Comparison of ENCODE assay signal across 27 mouse cellular contexts in the genomic region with DNA sequence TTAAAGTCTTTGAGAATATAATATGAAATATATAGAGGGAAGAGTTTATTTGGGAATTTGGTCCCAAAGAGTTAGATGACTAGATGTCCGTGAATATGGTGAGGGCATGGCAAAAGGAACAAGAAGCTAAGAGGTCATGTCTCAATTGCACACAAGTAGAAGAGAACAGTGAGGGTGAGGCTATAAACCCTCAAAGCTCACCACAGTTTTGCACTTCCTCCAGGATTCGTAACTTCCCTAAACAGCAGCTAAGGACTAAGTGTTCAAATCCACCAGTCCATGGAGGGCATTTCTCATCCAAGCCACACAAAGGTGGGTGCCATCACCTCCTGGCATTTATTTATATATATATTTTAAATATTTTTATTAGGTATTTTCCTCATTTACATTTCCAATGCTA. TPM values are rescaled to one million over a fixed set of nuclear protein-coding genes. Genes with fewer than 3 reads are reported as not detected.
A peak's percentile ranks its signal among the peaks of the same experiment; 100 is the strongest.
DNase-seq lines count a peak whose midpoint lies in the region; ATAC-seq lines count a peak whose summit lies in the region.
"Had no signal": no experiment of that assay in that cellular context is flagged by ENCODE, and none has a peak within 500 bp of the region (broad histone marks: within the 10 kb centered on the region; RNA-seq: fewer than 3 reads in every experiment).

No protein-coding gene starts in this region.

- H3K27me3 ChIP-seq in hindbrain, embryonic 13.5 days = no peaks in the 10 kb centered on the region
- H3K27me3 ChIP-seq: CH12.LX; heart, embryonic 13.5 days; hindbrain, embryonic 15.5 days; Patski had no signal

- H3K9ac ChIP-seq in hindbrain, embryonic 13.5 days = no peak overlapping the region
- H3K9ac ChIP-seq: forebrain, postnatal 0 days; heart, embryonic 13.5 days; hindbrain, embryonic 15.5 days had no signal

- H3K4me2 ChIP-seq in hindbrain, embryonic 13.5 days = no peak overlapping the region
- H3K4me2 ChIP-seq: heart, embryonic 13.5 days; hindbrain, embryonic 15.5 days had no signal

- H3K36me3 ChIP-seq in hindbrain, embryonic 13.5 days = peaks cover 37% of the 10 kb centered on the region

- H3K27ac ChIP-seq in hindbrain, embryonic 13.5 days = no peak overlapping the region
- H3K27ac ChIP-seq: forebrain, embryonic 10.5 days; gastrocnemius, adult 2 months; heart, embryonic 13.5 days; hindbrain, embryonic 15.5 days had no signal

- DNase-seq in heart, adult 11 months = peak; percentile 5
- no peak for DNase-seq in heart, adult 18-20 months
- peak; percentile 37 for DNase-seq in 416B (ENCODE audit: low read depth)
- no peak for DNase-seq in Muller cell, postnatal 12 days (ENCODE audit: inconsistent ontology term)
- no peak for DNase-seq in cerebellum, adult 11 months
- DNase-seq: adrenal gland, postnatal 10 days; adrenal gland, postnatal 36 days; B cell, adult 2 months; cerebellum, adult 2 months; cerebellum, adult 9-11 months; cerebellum, postnatal 25 days; forebrain, postnatal 0 days; gastrocnemius, adult 2 months; gastrocnemius, postnatal 14 days; heart, postnatal 14 days; heart, postnatal 4 days had no signal

- whole genome bisulfite sequencing in hindbrain, embryonic 13.5 days = 90% methylated on average over 2 of the region's 2 CpGs

- peak; percentile 44 for ATAC-seq in common myeloid progenitor, adult 5-6 weeks (replicated peaks; ENCODE audit: low read depth, poor library complexity, severe bottlenecking)
- peak; percentile 67 for ATAC-seq in megakaryocyte progenitor cell, adult 5-6 weeks (replicated peaks; ENCODE audit: poor library complexity)
- ATAC-seq in hindbrain, embryonic 13.5 days (ENCODE audit: low FRiP score) = no peak
- ATAC-seq: forebrain, embryonic 14.5 days; intestine, postnatal 0 days; Patski had no signal

- H3K4me1 ChIP-seq in hindbrain, embryonic 13.5 days (replicated peaks) = no peaks in the 10 kb centered on the region
- H3K4me1 ChIP-seq: hindbrain, embryonic 15.5 days had no signal

- H3K9me3 ChIP-seq in hindbrain, embryonic 13.5 days = no peaks in the 10 kb centered on the region
- H3K9me3 ChIP-seq: forebrain, embryonic 10.5 days; G1E; heart, embryonic 13.5 days; hindbrain, embryonic 15.5 days had no signal

- H3K4me3 ChIP-seq in hindbrain, embryonic 13.5 days = no peak overlapping the region
- H3K4me3 ChIP-seq: forebrain, embryonic 10.5 days; gastrocnemius, adult 2 months; heart, embryonic 13.5 days; hindbrain, embryonic 15.5 days had no signal

RNA-seq across cellular contexts. Expression of a gene that starts 32.1 kb away (rescaled TPM):
- 10 to 100 TPM; 25.7 to 28.3 TPM for total RNA-seq in heart, adult 18-20 months (2021)
- 76.9 and 81.0 TPM in 2 replicates for total RNA-seq in common myeloid progenitor, adult 5-6 weeks (2017)
- total RNA-seq in megakaryocyte progenitor cell, adult 5-6 weeks (2015) = 22.1 and 28.8 TPM in 2 replicates
- 69.0 and 74.0 TPM in 2 replicates for total RNA-seq in megakaryocyte progenitor cell, adult 5-6 weeks (2017)
- polyA plus RNA-seq in hindbrain, embryonic 13.5 days (2015; fragmentation: Nextera tagmentation; extraction: Ambion mirVana) = 30.1 and 30.2 TPM in 2 replicates

RNA-seq across cellular contexts. Expression of a gene that starts 53.7 kb away (rescaled TPM):
- not detected for total RNA-seq in heart, adult 18-20 months (2021)
- not detected in 2 replicates for total RNA-seq in common myeloid progenitor, adult 5-6 weeks (2017)
- not detected in 2 replicates for total RNA-seq in megakaryocyte progenitor cell, adult 5-6 weeks (2015)
- not detected in 2 replicates for total RNA-seq in megakaryocyte progenitor cell, adult 5-6 weeks (2017)
- 96.0 and 102 TPM in 2 replicates for polyA plus RNA-seq in hindbrain, embryonic 13.5 days (2015; fragmentation: Nextera tagmentation; extraction: Ambion mirVana)
- total RNA-seq: CH12.LX; gastrocnemius, adult 2 months; gastrocnemius, postnatal 14 days had no signal
- polyA plus RNA-seq: G1E had no signal

Comparison
In these comparisons a context has a peak if more than half of its experiments do, and no peak if none do; other contexts are left out.
1. DNase-seq: peak in heart, adult 11 months (single experiment) and 416B (single experiment); none in heart, adult 18-20 months (0 of 2), Muller cell, postnatal 12 days (single experiment) and cerebellum, adult 11 months (single experiment).